Mouse (Mus musculus) hindbrain, postnatal 0 days (tissue): ENCODE data around the gene Pnpla5. TPM values are rescaled to one million over a fixed set of nuclear protein-coding genes. Genes with fewer than 3 reads are reported as not detected.

ENCODE experiments used
- ATAC-seq: fragments of 200-750 bp; cut with Nextera tagmentation; 2 replicates; pipeline ENCODE4 v1.8.0; 2017; ENCODE audit warnings: mild to moderate bottlenecking, moderate TSS enrichment, moderate library complexity
- DNase-seq: peaks from one replicate; pipeline ENCODE4 v3.0.0-alpha.2; 2015; ENCODE audit warnings: low spot score
- H3K27ac ChIP-seq: fragments of 300-500 bp; sonication (generic); 2 replicates; pipeline ENCODE4 v1.5.1; 2014; ENCODE audit warnings: mild to moderate bottlenecking
- H3K27me3 ChIP-seq: fragments of 300-500 bp; sonication (generic); 2 replicates; pipeline ENCODE4 v1.6.1; 2014; ENCODE audit warnings: low read length, mixed read lengths; ENCODE audit not compliant: insufficient read depth
- H3K36me3 ChIP-seq: fragments of 300-500 bp; sonication (generic); 2 replicates; pipeline ENCODE4 v1.6.1; 2014; ENCODE audit warnings: low read length, mixed read lengths; ENCODE audit not compliant: insufficient read depth
- H3K4me1 ChIP-seq: fragments of 300-500 bp; sonication (generic); 2 replicates; pipeline ENCODE4 v1.6.1; 2014; ENCODE audit warnings: antibody characterized with exemption, low read length, mixed read lengths; ENCODE audit not compliant: insufficient read depth
- H3K4me2 ChIP-seq: fragments of 300-500 bp; sonication (generic); 2 replicates; pipeline ENCODE4 v1.6.1; 2014; ENCODE audit warnings: low read depth, mild to moderate bottlenecking, low read length, moderate library complexity, mixed read lengths
- H3K4me3 ChIP-seq: fragments of 300-500 bp; sonication (generic); 2 replicates; pipeline ENCODE4 v1.5.1; 2014; ENCODE audit warnings: low read length
- H3K9ac ChIP-seq: fragments of 300-500 bp; sonication (generic); replicated peaks from 2 replicates; pipeline ENCODE4 v1.6.1; 2014; ENCODE audit warnings: mild to moderate bottlenecking, low read length, moderate library complexity, mixed read lengths
- H3K9me3 ChIP-seq: fragments of 300-500 bp; sonication (generic); 2 replicates; pipeline ENCODE4 v1.6.1; 2016; ENCODE audit warnings: low read length, mixed read lengths
- CTCF ChIP-seq: IDR thresholded peaks from 2 replicates; pipeline ENCODE4 v1.5.1; 2016; ENCODE audit warnings: antibody characterized with exemption, control low read depth, low read depth
- WGBS: fragments of 180-500 bp; shearing (Covaris S2); extraction: QIAGEN DNeasy Blood & Tissue Kit; methylation state at CpG from one replicate; pipeline ENCODE4 v1.1.7; 2014; 5-methylcytosine and 5-hydroxymethylcytosine counted together
- polyA plus RNA-seq: library from polyadenylated mRNA; unstranded; fragments of >200 nt; fragmentation: Nextera tagmentation; extraction: Ambion mirVana; gene quantifications from 2 replicates; pipeline ENCODE4 v1.2.1, GENCODE M21; 2015
- total RNA-seq: library from RNA; depleted of rRNA; stranded (reverse); fragments of >200 nt; gene quantifications from 2 replicates; pipeline ENCODE4 v1.2.3, GENCODE M21; 2014

The Pnpla5 gene
- total and polyA plus RNA-seq, 2 experiments from 2014 or later, result not detected

- DNase-seq (peak; percentile 41), ATAC-seq (no peak)
- H3K27me3 ChIP-seq, result no peaks in the 10 kb centered on the region
- no peaks in the 10 kb centered on the region for H3K4me1 ChIP-seq
- H3K4me2 ChIP-seq, result no peak overlapping the region
- H3K27ac ChIP-seq, result no peak overlapping the region
- WGBS, result 84% methylated on average over 5 of the region's 5 CpGs
- peak; percentile 62 for TF ChIP-seq CTCF
- no peak overlapping the region for H3K9ac ChIP-seq
- no peaks in the 10 kb centered on the region for H3K9me3 ChIP-seq
- no peaks in the 10 kb centered on the region for H3K36me3 ChIP-seq
- H3K4me3 ChIP-seq, result no peak overlapping the region
Observed at GRCm38 (mm10) chr15:84135472-84135871, 12.5 kb upstream of the Pnpla5 start.

- ATAC-seq (no peak), DNase-seq (no peak)
- no peak overlapping the region for H3K27ac ChIP-seq
- no peaks in the 10 kb centered on the region for H3K4me1 ChIP-seq
- no peak overlapping the region for H3K9ac ChIP-seq
- H3K4me2 ChIP-seq, result no peak overlapping the region
- WGBS, result 77% methylated on average over 4 of the region's 4 CpGs
- H3K36me3 ChIP-seq, result no peaks in the 10 kb centered on the region
- no peaks in the 10 kb centered on the region for H3K27me3 ChIP-seq
- no peak overlapping the region for H3K4me3 ChIP-seq
- no peaks in the 10 kb centered on the region for H3K9me3 ChIP-seq
- TF ChIP-seq CTCF, result no peak
Observed at GRCm38 (mm10) chr15:84133440-84133839, 10.5 kb upstream of the Pnpla5 start.

GRCm38 (mm10) chr15:84131971-84132370 is 9.0 kb upstream of the Pnpla5 start:
- Histone ChIP-seq H3K4me2 (no peak overlapping the region), H3K9ac (no peak overlapping the region), H3K9me3 (no peaks in the 10 kb centered on the region), H3K4me1 (no peaks in the 10 kb centered on the region), H3K27me3 (no peaks in the 10 kb centered on the region), H3K4me3 (no peak overlapping the region), H3K27ac (no peak overlapping the region; the same call in 1 of the 2 replicates), H3K36me3 (no peaks in the 10 kb centered on the region)
- DNase-seq (no peak), ATAC-seq (no peak)
- no peak for TF ChIP-seq CTCF
- WGBS, result 93% methylated on average over 7 of the region's 7 CpGs

- Histone ChIP-seq H3K9me3 (no peaks in the 10 kb centered on the region), H3K4me2 (no peak overlapping the region), H3K4me3 (no peak overlapping the region), H3K27me3 (no peaks in the 10 kb centered on the region), H3K4me1 (no peaks in the 10 kb centered on the region), H3K9ac (no peak overlapping the region), H3K27ac (peak overlapping the region; percentile 65; the same call in 1 of the 2 replicates), H3K36me3 (no peaks in the 10 kb centered on the region)
- WGBS, result 60% methylated on average over 16 of the region's 16 CpGs
- DNase-seq (peak; percentile 64), ATAC-seq (peak; percentile 40; the same call in 1 of the 2 replicates)
- no peak for TF ChIP-seq CTCF
Observed at GRCm38 (mm10) chr15:84131096-84131786, 8.3 kb upstream of the Pnpla5 start.

GRCm38 (mm10) chr15:84126871-84127270 is 3.9 kb upstream of the Pnpla5 start:
- Histone ChIP-seq H3K4me1 (no peaks in the 10 kb centered on the region), H3K27ac (no peak overlapping the region), H3K4me3 (no peak overlapping the region), H3K36me3 (no peaks in the 10 kb centered on the region), H3K9me3 (no peaks in the 10 kb centered on the region), H3K27me3 (no peaks in the 10 kb centered on the region), H3K4me2 (no peak overlapping the region), H3K9ac (no peak overlapping the region)
- ATAC-seq (no peak), DNase-seq (no peak)
- whole genome bisulfite sequencing, result 41% methylated on average over 5 of the region's 5 CpGs
- TF ChIP-seq CTCF, result peak; percentile 32

GRCm38 (mm10) chr15:84126447-84126846 is 3.5 kb upstream of the Pnpla5 start:
- H3K9ac ChIP-seq, result no peak overlapping the region
- ATAC-seq (no peak), DNase-seq (no peak)
- no peaks in the 10 kb centered on the region for H3K36me3 ChIP-seq
- H3K9me3 ChIP-seq, result no peaks in the 10 kb centered on the region
- TF ChIP-seq CTCF, result no peak
- H3K27ac ChIP-seq, result no peak overlapping the region
- no peak overlapping the region for H3K4me3 ChIP-seq
- H3K4me1 ChIP-seq, result no peaks in the 10 kb centered on the region
- WGBS, result 76% methylated on average over 4 of the region's 4 CpGs
- no peaks in the 10 kb centered on the region for H3K27me3 ChIP-seq
- no peak overlapping the region for H3K4me2 ChIP-seq

GRCm38 (mm10) chr15:84124086-84124485 is 1.1 kb upstream of the Pnpla5 start:
- TF ChIP-seq CTCF, result peak; percentile 31

More at GRCm38 (mm10) chr15:84124086-84124485, 1.1 kb upstream of the Pnpla5 start:
- H3K27me3 ChIP-seq, result no peaks in the 10 kb centered on the region
- no peak overlapping the region for H3K4me3 ChIP-seq
- H3K27ac ChIP-seq, result no peak overlapping the region
- H3K36me3 ChIP-seq, result no peaks in the 10 kb centered on the region
- H3K4me2 ChIP-seq, result no peak overlapping the region
- H3K9ac ChIP-seq, result no peak overlapping the region
- ATAC-seq (no peak), DNase-seq (no peak)
- H3K9me3 ChIP-seq, result no peaks in the 10 kb centered on the region
- WGBS, result 72% methylated on average over 7 of the region's 7 CpGs
- no peaks in the 10 kb centered on the region for H3K4me1 ChIP-seq
